Mouse (Mus musculus) small intestine, adult 2 months (tissue): ENCODE results near the gene Hes7.

ENCODE experiments used
- CTCF ChIP-seq: fragments of 200-500 bp; IDR thresholded peaks from 2 replicates; pipeline ENCODE4 v1.5.1; 2012; ENCODE audit warnings: low read depth, mild to moderate bottlenecking, control low read depth, inconsistent platforms, low read length, moderate library complexity, mixed read lengths; ENCODE audit not compliant: insufficient replicate concordance, insufficient read length; ENCODE audit errors: extremely low read depth
- POLR2A ChIP-seq: fragments of 200-500 bp; IDR thresholded peaks from 2 replicates; pipeline ENCODE4 v1.6.1; 2012; ENCODE audit warnings: low read depth, mild to moderate bottlenecking, control low read depth, inconsistent platforms, low read length, moderate library complexity

- no peak for TF ChIP-seq POLR2A
- TF ChIP-seq CTCF: peak; percentile 31; the same call in 1 of the 2 replicates
Measured at GRCm38 (mm10) chr11:69122336-69122951, 2.2 kb downstream of the Hes7 start, which contains the start of gene 9130213A22Rik.
